Mouse (Mus musculus) heart, postnatal 14 days (tissue): ENCODE results near the gene 2510039O18Rik. TPM values are rescaled to one million over a fixed set of nuclear protein-coding genes. Genes with fewer than 3 reads are reported as not detected.

ENCODE experiments used
- DNase-seq, 2 experiments: peaks; one replicate each; pipeline ENCODE4 v3.0.0; 2021 to 2022
- intact Hi-C: fragments of 180-260 bp; cut with DNase I; formaldehyde crosslinking; loops from one replicate; pipeline ENCODE4 v1.15.1; 2025
- total RNA-seq, 2 experiments: library from RNA; stranded (reverse); gene quantifications; 2 replicates each; pipeline ENCODE4 v1.2.3; 2021

The 2510039O18Rik gene
- total RNA-seq, 2 experiments from 2014 or later: 39.6 to 43.9 TPM

DNA sequence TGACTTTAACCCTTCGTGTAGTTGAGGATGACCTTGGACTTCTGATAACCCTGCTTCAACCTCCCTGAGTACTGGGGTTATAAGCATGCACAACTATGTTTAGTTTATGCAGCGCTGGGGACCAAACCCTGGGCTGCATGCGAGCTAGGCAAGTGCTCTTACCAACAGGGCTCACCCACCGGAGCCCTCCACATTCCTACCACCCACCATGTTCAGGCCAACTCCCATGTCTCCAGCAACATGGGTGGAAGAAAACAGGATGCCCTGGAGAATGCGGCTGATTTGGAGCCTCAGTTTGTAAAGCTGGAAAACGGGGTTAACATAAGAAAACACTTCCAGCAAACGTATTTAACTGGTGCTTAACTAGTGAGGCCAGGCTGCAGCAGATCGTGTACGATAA is 4.8 kb upstream of the 2510039O18Rik start:
- intact Hi-C loops: loop anchor here (2.0 kb wide), 1 partner anchor 17 kb away; no protein-coding TSS in a partner anchor
- no peak for DNase-seq

DNA sequence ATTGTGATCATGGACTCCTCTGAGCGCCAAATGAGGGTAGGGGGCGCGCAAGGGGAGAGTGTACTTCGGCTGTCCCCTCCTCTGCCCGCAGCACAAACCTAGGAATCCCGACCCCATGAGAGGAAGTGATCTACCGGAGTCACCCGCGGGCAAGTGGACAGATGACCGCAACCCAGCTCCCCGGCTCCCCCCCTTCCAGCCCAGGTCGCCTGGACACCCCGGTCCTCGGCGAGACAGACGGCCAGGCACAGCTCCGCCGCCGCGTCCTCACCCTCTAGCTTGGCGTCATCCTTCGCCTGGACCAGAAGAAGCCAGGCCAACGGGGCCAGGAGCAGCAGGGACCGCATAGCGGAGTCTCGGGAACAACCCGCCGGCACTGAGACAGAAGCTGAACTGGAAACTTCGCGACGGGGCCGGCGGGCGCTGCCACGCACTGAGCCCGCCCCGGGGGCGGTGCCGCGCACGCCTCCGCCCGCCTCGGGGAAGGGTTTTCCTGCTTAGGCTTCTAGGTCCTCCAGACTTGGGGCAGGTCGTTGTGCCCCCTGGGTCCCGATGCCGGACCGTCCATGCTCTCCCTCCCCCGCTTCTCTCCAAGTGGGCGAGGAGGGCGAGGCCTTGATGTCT is 4.3 kb upstream of the 2510039O18Rik start, which contains the start of gene Plod1:
TSS of gene Plod1 (minus strand) at position 437 of the 624 bp plus-strand sequence.
- peak; percentile 92 for DNase-seq
- intact Hi-C loops: no loop called here

- peak in 1 of 2 experiments; percentile 4 for DNase-seq
- intact Hi-C loops: no loop called here
Observed at GRCm38 (mm10) chr4:147937021-147937420, 3.7 kb upstream of the 2510039O18Rik start.

DNA sequence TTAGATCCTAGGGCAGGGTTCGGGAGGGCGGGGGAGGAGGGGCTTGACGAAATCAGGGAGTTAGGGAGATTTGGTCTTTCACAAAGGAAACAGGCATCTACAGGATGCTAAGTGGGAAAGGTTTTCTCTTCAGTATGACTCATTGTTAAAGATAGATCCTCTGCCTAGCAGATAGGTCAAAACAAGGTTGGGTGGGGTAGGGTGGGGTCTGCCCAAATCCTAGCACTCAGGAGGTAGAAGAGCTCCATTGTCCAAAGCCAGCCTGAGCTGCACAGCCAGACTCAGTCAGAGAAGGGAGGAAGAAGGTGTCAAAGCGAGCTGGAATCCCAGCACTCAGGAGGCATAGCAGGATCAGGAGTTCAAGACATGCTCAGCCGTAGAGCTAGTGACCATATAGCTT is 3.2 kb upstream of the 2510039O18Rik start:
- intact Hi-C loops: no loop called here
- peak in 1 of 2 experiments; percentile 2 for DNase-seq

- DNase-seq: peak; percentile 68 to 76
- intact Hi-C loops: no loop called here
Observed at GRCm38 (mm10) chr4:147938148-147939096, 2.3 kb upstream of the 2510039O18Rik start.

GRCm38 (mm10) chr4:147940111-147940510 is 584 bp upstream of the 2510039O18Rik start:
- intact Hi-C loops: no loop called here
- no peak for DNase-seq

DNA sequence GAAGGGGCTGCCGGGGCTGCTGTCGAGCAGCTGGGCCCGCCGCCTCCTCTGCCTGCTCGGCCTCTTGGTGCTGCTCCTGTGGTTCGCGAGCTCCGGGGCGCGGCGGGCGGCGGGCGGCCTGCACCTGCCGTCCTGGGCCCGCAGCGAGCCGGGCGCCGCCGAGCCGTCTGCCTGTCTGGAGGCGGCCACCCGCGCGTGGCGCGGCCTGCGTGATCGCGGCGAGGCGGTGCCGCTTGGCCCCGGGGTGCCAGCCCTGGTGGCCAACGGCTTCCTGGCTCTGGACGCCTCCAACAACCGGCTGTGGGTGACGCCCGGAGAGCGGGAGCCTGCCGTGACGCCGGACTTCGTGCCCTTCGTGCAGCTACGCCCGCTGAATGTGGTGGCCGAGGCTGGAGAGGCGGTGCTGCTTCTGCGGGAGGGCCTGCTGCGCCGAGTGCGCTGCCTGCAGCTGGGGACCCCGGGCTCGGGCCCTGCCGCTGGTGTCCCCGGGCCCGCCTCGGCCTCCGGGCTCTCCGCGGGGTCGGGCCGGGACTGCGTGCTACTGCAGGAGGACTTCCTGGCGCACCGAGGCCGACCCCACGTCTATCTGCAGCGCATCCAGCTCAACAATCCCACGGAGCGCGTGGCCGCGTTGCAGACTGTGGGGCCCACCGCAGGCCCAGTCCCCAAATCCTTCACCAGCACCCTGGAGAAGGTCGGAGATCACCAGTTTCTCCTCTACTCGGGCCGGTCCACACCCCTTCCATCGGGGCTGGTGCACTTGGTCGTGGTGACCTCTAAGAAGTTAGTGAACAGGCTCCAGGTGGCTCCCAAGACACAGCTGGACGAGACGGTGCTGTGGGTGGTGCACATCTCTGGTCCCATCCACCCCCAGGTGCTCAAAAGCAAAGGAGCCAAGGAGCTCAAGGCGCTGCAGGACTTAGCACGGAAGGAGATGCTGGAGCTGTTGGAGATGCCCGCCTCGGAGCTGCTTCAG is 638 bp downstream of the 2510039O18Rik start:
- intact Hi-C loops: no loop called here
- DNase-seq: peak in 1 of 2 experiments; percentile 31

DNA sequence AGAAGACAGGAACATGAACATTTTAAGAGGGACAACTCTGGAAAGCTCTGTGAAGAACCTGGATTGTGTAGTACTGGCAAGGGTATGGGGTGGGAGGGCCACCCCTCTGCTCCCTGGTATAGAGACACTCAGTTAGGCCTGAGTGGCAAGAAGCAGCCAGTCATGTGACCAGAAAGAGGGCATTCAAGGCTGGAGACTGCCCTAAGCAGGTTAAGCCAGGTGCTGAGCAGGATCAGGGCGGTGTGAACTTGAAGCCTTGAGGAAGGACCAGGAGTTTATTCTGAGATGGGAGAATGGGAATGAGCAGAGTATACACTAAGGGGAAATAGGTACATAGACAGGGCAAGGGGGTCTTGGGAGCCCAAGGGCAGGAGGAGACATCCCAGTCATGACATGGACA is 2.3 kb downstream of the 2510039O18Rik start:
- no peak for DNase-seq
- intact Hi-C loops: no loop called here

DNA sequence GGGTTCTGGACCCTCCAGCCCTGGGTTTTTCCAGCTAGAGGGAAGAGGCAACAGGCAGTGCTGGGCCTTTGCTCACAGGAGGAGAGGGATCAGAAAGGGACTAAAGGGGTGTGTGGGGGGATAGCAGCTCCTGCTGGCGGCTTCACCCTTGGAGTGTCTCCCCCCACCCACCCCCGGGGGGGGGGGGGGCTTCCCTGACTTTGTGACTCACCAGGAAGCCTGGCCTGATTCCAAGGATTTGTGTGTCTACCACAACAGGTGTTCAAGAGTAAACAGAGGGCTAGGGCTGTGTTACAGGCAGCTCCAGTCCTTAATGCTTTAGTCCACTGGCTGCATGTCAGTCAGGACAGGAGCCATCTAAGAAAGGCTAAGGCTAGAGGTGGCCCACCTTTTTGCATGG is 6.8 kb downstream of the 2510039O18Rik start:
- intact Hi-C loops: no loop called here
- DNase-seq: no peak

- intact Hi-C loops: loop anchor here (2.0 kb wide), 1 partner anchor 35 kb away; no protein-coding TSS in a partner anchor
- peak in 1 of 2 experiments; percentile 60 for DNase-seq
Observed at GRCm38 (mm10) chr4:147953590-147953989, 12.9 kb downstream of the 2510039O18Rik start.

- DNase-seq: no peak
Observed at GRCm38 (mm10) chr4:147957141-147957540, 16.4 kb downstream of the 2510039O18Rik start.

GRCm38 (mm10) chr4:147959881-147960831 is 19.5 kb downstream of the 2510039O18Rik start:
- intact Hi-C loops: loop anchor here (1.0 kb wide), 1 partner anchor 48 kb away; no protein-coding TSS in a partner anchor
- DNase-seq: peak; percentile 76 to 82

More at GRCm38 (mm10) chr4:147957141-147957540, 16.4 kb downstream of the 2510039O18Rik start:
- intact Hi-C loops: no loop called here

GRCm38 (mm10) chr4:147962781-147963180 is 22.1 kb downstream of the 2510039O18Rik start:
- intact Hi-C loops: no loop called here
- DNase-seq: peak in 1 of 2 experiments; percentile 48

DNA sequence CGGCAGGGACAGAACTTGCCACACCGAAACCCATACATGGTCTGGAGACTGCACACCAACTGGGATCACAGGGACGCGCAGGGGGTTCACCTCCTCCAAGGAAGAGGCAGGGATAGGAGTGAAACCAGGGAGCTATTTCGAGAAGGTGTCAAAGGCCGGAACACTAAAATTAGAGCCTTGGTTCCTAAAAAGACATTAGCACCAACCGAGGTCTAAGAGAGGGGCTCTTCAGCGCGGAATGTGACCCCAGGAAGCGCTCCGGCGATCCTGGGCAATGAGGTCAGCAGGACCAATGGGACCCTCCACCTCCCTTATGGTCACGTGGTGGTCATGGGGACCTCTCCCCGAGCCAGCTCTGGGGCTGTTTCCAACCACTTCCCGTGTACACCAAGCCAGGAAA is 22.9 kb downstream of the 2510039O18Rik start:
- peak; percentile 26 to 57 for DNase-seq
- intact Hi-C loops: no loop called here

DNA sequence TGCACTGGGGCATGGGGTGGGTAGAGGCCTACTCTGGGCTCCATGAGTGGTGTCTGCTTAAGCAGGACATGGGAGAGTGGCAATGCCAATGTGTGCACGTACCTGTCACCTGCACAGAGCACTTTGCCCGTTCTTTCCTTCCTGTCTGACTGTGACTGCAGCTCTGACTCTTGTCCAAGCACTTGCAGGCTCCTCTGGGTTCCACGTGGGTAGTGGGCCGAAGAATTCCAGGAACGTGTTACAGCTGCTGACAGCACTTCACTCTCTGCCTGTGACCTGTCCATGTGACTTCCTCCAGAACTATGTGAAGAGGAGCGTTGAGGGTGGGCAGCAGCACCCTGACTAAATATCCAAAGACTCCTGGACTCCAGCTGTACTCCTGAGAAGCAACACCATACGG is 25.0 kb downstream of the 2510039O18Rik start:
- intact Hi-C loops: no loop called here
- peak in 1 of 2 experiments; percentile 51 for DNase-seq

- intact Hi-C loops: no loop called here
- no peak for DNase-seq
Observed at GRCm38 (mm10) chr4:147968816-147969215, 28.1 kb downstream of the 2510039O18Rik start.

DNA sequence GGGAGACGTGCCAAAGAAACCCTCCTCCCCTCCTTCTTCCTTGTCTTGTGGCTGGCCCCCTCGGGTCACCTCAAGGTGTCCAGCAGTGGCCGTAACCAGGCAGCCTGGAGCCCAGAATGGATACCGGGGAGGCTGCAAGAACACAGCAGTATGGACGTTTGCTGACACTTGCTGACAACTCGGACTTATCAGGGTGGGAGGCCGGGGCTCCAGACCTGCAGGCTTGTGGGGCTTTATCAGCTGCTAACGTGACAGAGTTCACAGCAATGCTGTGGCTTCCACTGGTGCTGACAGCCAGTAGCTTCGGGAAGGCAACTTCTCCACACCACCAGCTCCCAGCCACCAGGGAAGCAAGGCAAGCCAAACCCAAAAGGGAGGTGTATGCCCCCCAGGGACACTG is 28.6 kb downstream of the 2510039O18Rik start:
- intact Hi-C loops: no loop called here
- peak in 1 of 2 experiments; percentile 30 for DNase-seq

- intact Hi-C loops: no loop called here
- no peak for DNase-seq
Observed at GRCm38 (mm10) chr4:147976237-147976636, 35.5 kb downstream of the 2510039O18Rik start.

- intact Hi-C loops: no loop called here
- no peak for DNase-seq
Observed at GRCm38 (mm10) chr4:147977726-147978125, 37.0 kb downstream of the 2510039O18Rik start.
